15 mouse cellular contexts compared by ENCODE assay signal in genomic region chr6:113659648-113660491, GRCm38 (mm10). TPM values are rescaled to one million over a fixed set of nuclear protein-coding genes. Genes with fewer than 3 reads are reported as not detected.
A peak's percentile ranks its signal among the peaks of the same experiment; 100 is the strongest.
DNase-seq lines count a peak whose midpoint lies in the region; ATAC-seq and TF ChIP-seq lines count a peak whose summit lies in the region.
"Had no signal": no experiment of that assay in that cellular context is flagged by ENCODE, and none has a peak within 500 bp of the region (broad histone marks: within the 10 kb centered on the region; RNA-seq: fewer than 3 reads in every experiment).

No protein-coding gene starts in this region.

- H3K9ac ChIP-seq in forebrain, postnatal 0 days: no peak overlapping the region
- H3K9ac ChIP-seq in forebrain, embryonic 11.5 days (ENCODE audit: low read length): no peak overlapping the region
- H3K9ac ChIP-seq in kidney, embryonic 14.5 days (ENCODE audit: low read depth, low read length): no peak overlapping the region
- no peak overlapping the region for H3K9ac ChIP-seq in liver, embryonic 15.5 days
- H3K9ac ChIP-seq in forebrain, embryonic 13.5 days: no peak overlapping the region
- H3K9ac ChIP-seq: liver, embryonic 13.5 days had no signal

- H3K27ac ChIP-seq in forebrain, postnatal 0 days (ENCODE audit: low read depth, low read length): no peak overlapping the region
- H3K27ac ChIP-seq in forebrain, embryonic 11.5 days (ENCODE audit: low read depth, low read length): no peak overlapping the region
- H3K27ac ChIP-seq in kidney, embryonic 14.5 days (ENCODE audit: low read depth, low read length): peak overlapping the region; percentile 12; the same call in 1 of the 2 replicates
- H3K27ac ChIP-seq in liver, embryonic 15.5 days (replicated peaks): 0 out of 2 replicates have a peak overlapping the region, but pooled peaks have one; percentile 33
- H3K27ac ChIP-seq in forebrain, embryonic 13.5 days: no peak overlapping the region

- H3K36me3 ChIP-seq in forebrain, postnatal 0 days (ENCODE audit: insufficient read depth): no peaks in the 10 kb centered on the region
- H3K36me3 ChIP-seq in forebrain, embryonic 11.5 days (ENCODE audit: control insufficient read depth, insufficient read depth, low read length): no peaks in the 10 kb centered on the region
- no peaks in the 10 kb centered on the region for H3K36me3 ChIP-seq in kidney, embryonic 14.5 days (ENCODE audit: control insufficient read depth, insufficient read depth, low read length)
- H3K36me3 ChIP-seq in liver, embryonic 15.5 days (replicated peaks): 0 out of 2 replicates have a peak, but pooled peaks cover 5% of the 10 kb centered on the region
- no peaks in the 10 kb centered on the region for H3K36me3 ChIP-seq in forebrain, embryonic 13.5 days (ENCODE audit: poor library complexity, severe bottlenecking)

- no peaks in the 10 kb centered on the region for H3K27me3 ChIP-seq in forebrain, postnatal 0 days (ENCODE audit: insufficient read depth, low read length)
- no peaks in the 10 kb centered on the region for H3K27me3 ChIP-seq in forebrain, embryonic 11.5 days (ENCODE audit: control insufficient read depth, insufficient read depth, low read length)
- H3K27me3 ChIP-seq in kidney, embryonic 14.5 days (ENCODE audit: control insufficient read depth, insufficient read depth, low read length): no peaks in the 10 kb centered on the region
- H3K27me3 ChIP-seq in liver, embryonic 15.5 days: no peaks in the 10 kb centered on the region
- no peaks in the 10 kb centered on the region for H3K27me3 ChIP-seq in forebrain, embryonic 13.5 days
- H3K27me3 ChIP-seq: liver, embryonic 13.5 days had no signal

- ATAC-seq in forebrain, postnatal 0 days: peak; percentile 36
- no peak for ATAC-seq in forebrain, embryonic 11.5 days (replicated peaks; ENCODE audit: low FRiP score)
- no peak; the same call in 1 of the 2 replicates for ATAC-seq in kidney, embryonic 14.5 days (ENCODE audit: low FRiP score, low TSS enrichment)
- no peak for ATAC-seq in liver, embryonic 15.5 days (ENCODE audit: insufficient read depth)
- ATAC-seq in forebrain, embryonic 13.5 days: no peak

- H3K9me3 ChIP-seq in forebrain, postnatal 0 days (ENCODE audit: low read length): no peaks in the 10 kb centered on the region
- no peaks in the 10 kb centered on the region for H3K9me3 ChIP-seq in forebrain, embryonic 11.5 days (ENCODE audit: control insufficient read depth, low read length)
- H3K9me3 ChIP-seq in kidney, embryonic 14.5 days (ENCODE audit: control insufficient read depth, low read length): no peaks in the 10 kb centered on the region
- H3K9me3 ChIP-seq in liver, embryonic 15.5 days (replicated peaks): no peaks in the 10 kb centered on the region
- no peaks in the 10 kb centered on the region for H3K9me3 ChIP-seq in forebrain, embryonic 13.5 days (replicated peaks)

- no peak overlapping the region for H3K4me2 ChIP-seq in forebrain, postnatal 0 days (ENCODE audit: low read depth)
- no peak overlapping the region for H3K4me2 ChIP-seq in forebrain, embryonic 11.5 days (ENCODE audit: low read depth, low read length, severe bottlenecking)
- H3K4me2 ChIP-seq in kidney, embryonic 14.5 days (replicated peaks; ENCODE audit: low read depth, low read length): no peak overlapping the region
- no peak overlapping the region for H3K4me2 ChIP-seq in liver, embryonic 15.5 days
- H3K4me2 ChIP-seq in forebrain, embryonic 13.5 days: no peak overlapping the region
- H3K4me2 ChIP-seq: liver, embryonic 13.5 days; midbrain, embryonic 11.5 days had no signal

- WGBS in forebrain, postnatal 0 days: 69% methylated on average over 8 of the region's 8 CpGs
- 83% methylated on average over 8 of the region's 8 CpGs for WGBS in forebrain, embryonic 11.5 days
- 55% methylated on average over 8 of the region's 8 CpGs for WGBS in kidney, embryonic 14.5 days
- 47% methylated on average over 8 of the region's 8 CpGs for WGBS in liver, embryonic 15.5 days (ENCODE audit: insufficient replicate concordance)
- WGBS in forebrain, embryonic 13.5 days: 80% methylated on average over 8 of the region's 8 CpGs

- no peak for DNase-seq in forebrain, postnatal 0 days
- DNase-seq in forebrain, embryonic 11.5 days (ENCODE audit: low spot score): no peak
- no peak for DNase-seq in kidney, postnatal 25 days
- DNase-seq in A20 (ENCODE audit: low read depth, low spot score): peak; percentile 65
- no peak for DNase-seq in T-cell, adult 2 months (ENCODE audit: low spot score)
- DNase-seq: gastrocnemius, postnatal 36 days; kidney, adult 18-20 months; liver, embryonic 13.5 days; right cerebral cortex, adult 18-20 months had no signal

- TF ChIP-seq CTCF in forebrain, postnatal 0 days (IDR thresholded peaks at IDR 0.05; ENCODE audit: low read depth): no peak

- no peaks in the 10 kb centered on the region for H3K4me1 ChIP-seq in forebrain, postnatal 0 days (ENCODE audit: insufficient read depth)
- H3K4me1 ChIP-seq in forebrain, embryonic 11.5 days (replicated peaks; ENCODE audit: control insufficient read depth, insufficient read depth, low read length): no peaks in the 10 kb centered on the region
- peaks cover 22% of the 10 kb centered on the region for H3K4me1 ChIP-seq in kidney, embryonic 14.5 days (ENCODE audit: control insufficient read depth, insufficient read depth, low read length)
- H3K4me1 ChIP-seq in liver, embryonic 15.5 days (replicated peaks): peaks cover 54% of the 10 kb centered on the region
- H3K4me1 ChIP-seq in forebrain, embryonic 13.5 days: no peaks in the 10 kb centered on the region

- no peak overlapping the region for H3K4me3 ChIP-seq in forebrain, postnatal 0 days (ENCODE audit: low read depth, low read length)
- no peak overlapping the region for H3K4me3 ChIP-seq in forebrain, embryonic 11.5 days (ENCODE audit: low read depth, low read length)
- H3K4me3 ChIP-seq in kidney, embryonic 14.5 days (ENCODE audit: low read length): no peak overlapping the region
- H3K4me3 ChIP-seq in liver, embryonic 15.5 days (replicated peaks): no peak overlapping the region
- H3K4me3 ChIP-seq in forebrain, embryonic 13.5 days: no peak overlapping the region
- H3K4me3 ChIP-seq: liver, embryonic 13.5 days had no signal

RNA-seq across cellular contexts. Expression of gene Irak2, which starts 21.6 kb away (rescaled TPM):
- 4.5 and 5.9 TPM in 2 replicates for total RNA-seq in forebrain, postnatal 0 days (2014; rRNA removed)
- 1.8 and 3.5 TPM in 2 replicates for polyA plus RNA-seq in forebrain, postnatal 0 days (2015; fragmentation: Nextera tagmentation; extraction: Ambion mirVana)
- polyA plus RNA-seq in forebrain, embryonic 11.5 days (2014; fragmentation: Nextera tagmentation; extraction: Ambion mirVana): 1.6 and 2.1 TPM in 2 replicates
- 1.9 and 2.6 TPM in 2 replicates for polyA plus RNA-seq in kidney, embryonic 14.5 days (2014; fragmentation: Nextera tagmentation; extraction: Ambion mirVana)
- polyA plus RNA-seq in liver, embryonic 15.5 days (2015; fragmentation: Nextera tagmentation; extraction: Ambion mirVana): 11.9 and 13.5 TPM in 2 replicates
- polyA plus RNA-seq in forebrain, embryonic 13.5 days (2015; fragmentation: Nextera tagmentation; extraction: Ambion mirVana): 0.77 and 0.96 TPM in 2 replicates

RNA-seq across cellular contexts. Expression of gene Vhl, which starts 36.1 kb away (rescaled TPM):
- total RNA-seq in forebrain, postnatal 0 days (2014; rRNA removed): 92.7 and 94.1 TPM in 2 replicates
- polyA plus RNA-seq in forebrain, postnatal 0 days (2015; fragmentation: Nextera tagmentation; extraction: Ambion mirVana): 71.6 and 76.5 TPM in 2 replicates
- 63.7 and 64.4 TPM in 2 replicates for polyA plus RNA-seq in forebrain, embryonic 11.5 days (2014; fragmentation: Nextera tagmentation; extraction: Ambion mirVana)
- 25.9 and 40.7 TPM in 2 replicates for polyA plus RNA-seq in kidney, embryonic 14.5 days (2014; fragmentation: Nextera tagmentation; extraction: Ambion mirVana)
- polyA plus RNA-seq in liver, embryonic 15.5 days (2015; fragmentation: Nextera tagmentation; extraction: Ambion mirVana): 8.7 and 10.8 TPM in 2 replicates
- polyA plus RNA-seq in forebrain, embryonic 13.5 days (2015; fragmentation: Nextera tagmentation; extraction: Ambion mirVana): 57.3 and 63.9 TPM in 2 replicates

RNA-seq across cellular contexts. Expression of gene Tatdn2, which starts 37.0 kb away (rescaled TPM):
- 67.0 and 69.2 TPM in 2 replicates for total RNA-seq in forebrain, postnatal 0 days (2014; rRNA removed)
- 1.4 and 1.7 TPM in 2 replicates for polyA plus RNA-seq in forebrain, postnatal 0 days (2015; fragmentation: Nextera tagmentation; extraction: Ambion mirVana)
- polyA plus RNA-seq in forebrain, embryonic 11.5 days (2014; fragmentation: Nextera tagmentation; extraction: Ambion mirVana): 0.88 and 1.5 TPM in 2 replicates
- polyA plus RNA-seq in kidney, embryonic 14.5 days (2014; fragmentation: Nextera tagmentation; extraction: Ambion mirVana): 0.93 and 1.9 TPM in 2 replicates
- polyA plus RNA-seq in liver, embryonic 15.5 days (2015; fragmentation: Nextera tagmentation; extraction: Ambion mirVana): 0.77 and 0.83 TPM in 2 replicates
- polyA plus RNA-seq in forebrain, embryonic 13.5 days (2015; fragmentation: Nextera tagmentation; extraction: Ambion mirVana): 0.47 and 0.81 TPM in 2 replicates

RNA-seq across cellular contexts. Expression of gene Brk1, which starts 55.3 kb away (rescaled TPM):
- total RNA-seq in forebrain, postnatal 0 days (2014; rRNA removed): 217 and 235 TPM in 2 replicates
- 306 and 340 TPM in 2 replicates for polyA plus RNA-seq in forebrain, postnatal 0 days (2015; fragmentation: Nextera tagmentation; extraction: Ambion mirVana)
- polyA plus RNA-seq in forebrain, embryonic 11.5 days (2014; fragmentation: Nextera tagmentation; extraction: Ambion mirVana): 198 and 200 TPM in 2 replicates
- polyA plus RNA-seq in kidney, embryonic 14.5 days (2014; fragmentation: Nextera tagmentation; extraction: Ambion mirVana): 233 and 273 TPM in 2 replicates
- 79.4 and 80.7 TPM in 2 replicates for polyA plus RNA-seq in liver, embryonic 15.5 days (2015; fragmentation: Nextera tagmentation; extraction: Ambion mirVana)
- 227 TPM in 2 replicates for polyA plus RNA-seq in forebrain, embryonic 13.5 days (2015; fragmentation: Nextera tagmentation; extraction: Ambion mirVana)

RNA-seq across cellular contexts. Expression of gene Fancd2os, which starts 59.4 kb away (rescaled TPM):
- total RNA-seq in forebrain, postnatal 0 days (2014; rRNA removed): not detected in 2 replicates
- polyA plus RNA-seq in forebrain, postnatal 0 days (2015; fragmentation: Nextera tagmentation; extraction: Ambion mirVana): not detected in 2 replicates
- 0.24 TPM in 1 of 2 replicates, not detected in the other for polyA plus RNA-seq in forebrain, embryonic 11.5 days (2014; fragmentation: Nextera tagmentation; extraction: Ambion mirVana)
- polyA plus RNA-seq in kidney, embryonic 14.5 days (2014; fragmentation: Nextera tagmentation; extraction: Ambion mirVana): 0.28 and 1.0 TPM in 2 replicates
- polyA plus RNA-seq in liver, embryonic 15.5 days (2015; fragmentation: Nextera tagmentation; extraction: Ambion mirVana): not detected in 2 replicates
- 0.28 TPM in 1 of 2 replicates, not detected in the other for polyA plus RNA-seq in forebrain, embryonic 13.5 days (2015; fragmentation: Nextera tagmentation; extraction: Ambion mirVana)
- total RNA-seq: gastrocnemius, postnatal 36 days; left cerebral cortex, adult 18-20 months had no signal
- polyA plus RNA-seq: neural tube, embryonic 11.5 days had no signal

Comparison
In these comparisons a context has a peak if more than half of its experiments do, and no peak if none do; other contexts are left out.
1. H3K27ac ChIP-seq: peak in kidney, embryonic 14.5 days (single experiment) and liver, embryonic 15.5 days (single experiment); none in forebrain, postnatal 0 days (single experiment), forebrain, embryonic 11.5 days (single experiment) and forebrain, embryonic 13.5 days (single experiment).